In genomic region chr12:83534190-83534589, GRCm38 (mm10) we compare ENCODE assay signal across 24 mouse cellular contexts.
"Had no signal": no experiment of that assay in that cellular context is flagged by ENCODE, and none has a peak within 500 bp of the region (broad histone marks: within the 10 kb centered on the region; RNA-seq: fewer than 3 reads in every experiment).

No protein-coding gene starts in this region.

- DNase-seq: gastrocnemius, postnatal 10 days; gastrocnemius, postnatal 36 days; heart, adult 2 months; heart, postnatal 14 days; heart, postnatal 36 days; kidney, adult 11 months; kidney, adult 2 months; kidney, adult 9 months; kidney, postnatal 14 days; kidney, postnatal 36 days; layer of hippocampus, adult 9-11 months; layer of hippocampus, postnatal 36 days; left cerebral cortex, postnatal 4 days had no signal

- H3K27me3 ChIP-seq: heart, embryonic 13.5 days; heart, embryonic 15.5 days; hindbrain, embryonic 13.5 days; hindbrain, embryonic 15.5 days; kidney, embryonic 15.5 days; limb, embryonic 13.5 days; limb, embryonic 15.5 days; liver, embryonic 12.5 days had no signal

- H3K9me3 ChIP-seq: heart, embryonic 13.5 days; heart, embryonic 15.5 days; hindbrain, embryonic 13.5 days; hindbrain, embryonic 15.5 days; kidney, embryonic 15.5 days; limb, embryonic 13.5 days; limb, embryonic 15.5 days; liver, embryonic 12.5 days had no signal

- H3K27ac ChIP-seq: heart, adult 2 months; heart, embryonic 13.5 days; heart, embryonic 15.5 days; hindbrain, embryonic 13.5 days; hindbrain, embryonic 15.5 days; hindbrain, postnatal 0 days; kidney, embryonic 15.5 days; kidney, postnatal 0 days; limb, embryonic 13.5 days; limb, embryonic 15.5 days; liver, embryonic 12.5 days; liver, embryonic 14.5 days had no signal

- H3K4me3 ChIP-seq: heart, adult 2 months; heart, embryonic 13.5 days; heart, embryonic 15.5 days; hindbrain, embryonic 13.5 days; hindbrain, embryonic 15.5 days; kidney, embryonic 15.5 days; limb, embryonic 13.5 days; limb, embryonic 15.5 days; liver, embryonic 12.5 days had no signal
